Mouse (Mus musculus) midbrain, embryonic 16.5 days (tissue): ENCODE results near the gene Atp8a1. TPM values are rescaled to one million over a fixed set of nuclear protein-coding genes. Genes with fewer than 3 reads are reported as not detected.

ENCODE experiments used
- ATAC-seq: fragments of 200-750 bp; cut with Nextera tagmentation; 2 replicates; pipeline ENCODE4 v1.8.0; 2017; ENCODE audit warnings: moderate TSS enrichment
- H3K27ac ChIP-seq: fragments of 300-500 bp; sonication (generic); 2 replicates; pipeline ENCODE4 v1.5.1; 2014; ENCODE audit warnings: mild to moderate bottlenecking, low read length, mixed read lengths
- H3K27me3 ChIP-seq: fragments of 300-500 bp; sonication (generic); 2 replicates; pipeline ENCODE4 v1.6.1; 2014; ENCODE audit warnings: low read depth, low read length, mixed read lengths; ENCODE audit not compliant: control insufficient read depth, insufficient read depth
- H3K36me3 ChIP-seq: fragments of 300-500 bp; sonication (generic); 2 replicates; pipeline ENCODE4 v1.6.1; 2014; ENCODE audit warnings: mild to moderate bottlenecking, low read length, moderate library complexity, mixed read lengths; ENCODE audit not compliant: control insufficient read depth, insufficient read depth
- H3K4me1 ChIP-seq: fragments of 300-500 bp; sonication (generic); 2 replicates; pipeline ENCODE4 v1.6.1; 2014; ENCODE audit warnings: mild to moderate bottlenecking, low read length, mixed read lengths; ENCODE audit not compliant: control insufficient read depth, insufficient read depth
- H3K4me2 ChIP-seq: fragments of 300-500 bp; sonication (generic); 2 replicates; pipeline ENCODE4 v1.6.1; 2014; ENCODE audit warnings: mild to moderate bottlenecking, low read length, mixed read lengths
- H3K4me3 ChIP-seq: fragments of 300-500 bp; sonication (generic); 2 replicates; pipeline ENCODE4 v1.5.1; 2014; ENCODE audit warnings: low read depth, mild to moderate bottlenecking, low read length, moderate library complexity, mixed read lengths
- H3K9ac ChIP-seq: fragments of 300-500 bp; sonication (generic); 2 replicates; pipeline ENCODE4 v1.6.1; 2014; ENCODE audit warnings: low read depth, low read length, mixed read lengths
- H3K9me3 ChIP-seq: fragments of 300-500 bp; sonication (generic); replicated peaks from 2 replicates; pipeline ENCODE4 v1.6.1; 2014; ENCODE audit warnings: mild to moderate bottlenecking, low read length, mixed read lengths; ENCODE audit not compliant: control insufficient read depth, poor library complexity, severe bottlenecking
- WGBS: fragments of 180-500 bp; shearing (Covaris S2); extraction: QIAGEN DNeasy Blood & Tissue Kit; methylation state at CpG from one replicate; pipeline ENCODE4 v1.1.7; 2014; 5-methylcytosine and 5-hydroxymethylcytosine counted together
- polyA plus RNA-seq: library from polyadenylated mRNA; unstranded; fragments of >200 nt; fragmentation: Nextera tagmentation; extraction: Ambion mirVana; gene quantifications from 2 replicates; pipeline ENCODE4 v1.2.1, GENCODE M21; 2015

The Atp8a1 gene
- polyA plus RNA-seq, 1 experiment from 2014 or later = 53.6 TPM

- peaks cover 16% of the 10 kb centered on the region for H3K36me3 ChIP-seq
- no peak overlapping the region for H3K4me2 ChIP-seq
- 81% methylated on average over 6 of the region's 6 CpGs for WGBS
- H3K27ac ChIP-seq = no peak overlapping the region
- no peak overlapping the region for H3K4me3 ChIP-seq
- no peak overlapping the region for H3K9ac ChIP-seq
- no peaks in the 10 kb centered on the region for H3K4me1 ChIP-seq
- no peaks in the 10 kb centered on the region for H3K27me3 ChIP-seq
- no peaks in the 10 kb centered on the region for H3K9me3 ChIP-seq
- ATAC-seq = no peak
These were observed 114.1 kb downstream of the Atp8a1 start for GRCm38 (mm10) chr5:67733150-67733549.

GRCm38 (mm10) chr5:67727755-67728154 lies 119.5 kb downstream of the Atp8a1 start:
- 0 out of 2 replicates have a peak, but pooled peaks have one; percentile 5 for ATAC-seq
- Histone ChIP-seq H3K9ac (no peak overlapping the region), H3K36me3 (peaks cover 12% of the 10 kb centered on the region), H3K4me2 (no peak overlapping the region), H3K27ac (no peak overlapping the region), H3K9me3 (no peaks in the 10 kb centered on the region), H3K4me1 (no peaks in the 10 kb centered on the region), H3K4me3 (no peak overlapping the region), H3K27me3 (no peaks in the 10 kb centered on the region)
- WGBS = 13% methylated on average over 2 of the region's 2 CpGs

DNA sequence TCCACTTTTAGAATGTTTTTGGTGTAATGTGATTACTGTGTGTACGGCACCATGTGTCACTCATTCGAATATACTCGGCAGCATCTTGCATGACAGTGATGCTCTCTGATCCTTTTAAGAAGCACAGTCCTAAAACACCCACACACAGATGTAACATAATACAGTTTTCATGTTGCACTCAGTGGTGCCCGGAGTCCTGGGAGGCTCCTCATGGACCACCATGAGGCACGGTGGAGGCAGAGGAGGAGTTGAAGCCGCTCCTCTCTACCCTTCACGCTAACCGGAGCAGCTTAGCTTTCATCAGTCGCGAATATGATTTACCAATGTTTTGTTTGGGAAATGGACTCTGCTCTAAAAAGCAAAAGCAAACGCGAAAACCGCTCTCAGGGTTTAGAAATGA lies 120.4 kb downstream of the Atp8a1 start:
- H3K4me2 ChIP-seq = no peak overlapping the region
- H3K9me3 ChIP-seq = no peaks in the 10 kb centered on the region
- no peak overlapping the region for H3K9ac ChIP-seq
- 89% methylated on average over 13 of the region's 13 CpGs for WGBS
- H3K27ac ChIP-seq = no peak overlapping the region
- H3K36me3 ChIP-seq = peaks cover 12% of the 10 kb centered on the region
- ATAC-seq = no peak
- H3K4me3 ChIP-seq = no peak overlapping the region
- no peaks in the 10 kb centered on the region for H3K27me3 ChIP-seq
- no peaks in the 10 kb centered on the region for H3K4me1 ChIP-seq

DNA sequence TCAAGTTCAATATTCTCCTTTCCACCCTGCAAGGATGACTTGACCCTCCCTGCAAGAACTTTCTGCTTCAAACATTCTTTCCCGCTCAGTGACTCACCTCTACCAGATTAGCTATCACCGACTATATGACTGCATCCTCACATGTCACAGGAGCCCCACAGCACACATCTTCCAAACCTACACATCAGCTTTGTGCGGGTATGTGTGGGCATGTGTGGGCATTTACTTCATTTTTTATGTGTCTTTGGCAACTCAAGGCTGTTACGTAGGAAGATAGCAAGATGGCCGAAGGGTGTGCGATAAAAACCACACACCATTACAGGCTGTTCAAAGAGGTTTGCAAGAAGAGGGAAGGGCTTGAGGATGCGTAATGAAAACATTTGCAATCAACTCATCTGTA lies 145.6 kb downstream of the Atp8a1 start:
- Histone ChIP-seq H3K27me3 (no peaks in the 10 kb centered on the region), H3K9ac (no peak overlapping the region), H3K27ac (no peak overlapping the region), H3K36me3 (peaks cover 9% of the 10 kb centered on the region; the same call in 1 of the 2 replicates), H3K9me3 (no peaks in the 10 kb centered on the region), H3K4me3 (no peak overlapping the region), H3K4me1 (no peaks in the 10 kb centered on the region; the same call in 1 of the 2 replicates), H3K4me2 (no peak overlapping the region)
- WGBS = 95% methylated on average over 7 of the region's 7 CpGs
- no peak for ATAC-seq

DNA sequence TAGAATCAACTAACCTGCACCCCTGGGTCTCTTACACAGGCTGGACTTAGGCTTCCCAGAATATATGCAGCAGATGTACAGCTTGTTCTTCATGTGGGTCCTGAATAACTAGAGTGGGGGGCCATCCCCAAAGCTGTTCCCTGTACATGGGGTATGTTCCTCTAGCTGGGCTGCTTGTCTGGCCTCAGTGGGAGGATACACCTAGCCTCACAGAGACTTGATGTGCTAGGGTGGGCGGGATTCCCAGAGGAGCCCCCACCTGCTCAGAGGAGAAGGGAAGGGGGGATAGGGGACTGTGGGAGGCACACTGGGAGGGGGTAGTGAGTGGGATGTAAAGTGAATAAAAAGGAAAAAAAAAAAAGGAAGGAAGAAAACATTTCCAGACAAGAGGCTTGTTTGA lies 147.8 kb downstream of the Atp8a1 start:
- no peak overlapping the region for H3K4me3 ChIP-seq
- no peak overlapping the region for H3K27ac ChIP-seq
- H3K4me1 ChIP-seq = no peaks in the 10 kb centered on the region; the same call in 1 of the 2 replicates
- H3K27me3 ChIP-seq = no peaks in the 10 kb centered on the region
- H3K9ac ChIP-seq = no peak overlapping the region
- peaks cover 9% of the 10 kb centered on the region; the same call in 1 of the 2 replicates for H3K36me3 ChIP-seq
- ATAC-seq = no peak
- H3K4me2 ChIP-seq = no peak overlapping the region
- no peaks in the 10 kb centered on the region for H3K9me3 ChIP-seq
- 67% methylated on average over 1 of the region's 1 CpGs for WGBS

DNA sequence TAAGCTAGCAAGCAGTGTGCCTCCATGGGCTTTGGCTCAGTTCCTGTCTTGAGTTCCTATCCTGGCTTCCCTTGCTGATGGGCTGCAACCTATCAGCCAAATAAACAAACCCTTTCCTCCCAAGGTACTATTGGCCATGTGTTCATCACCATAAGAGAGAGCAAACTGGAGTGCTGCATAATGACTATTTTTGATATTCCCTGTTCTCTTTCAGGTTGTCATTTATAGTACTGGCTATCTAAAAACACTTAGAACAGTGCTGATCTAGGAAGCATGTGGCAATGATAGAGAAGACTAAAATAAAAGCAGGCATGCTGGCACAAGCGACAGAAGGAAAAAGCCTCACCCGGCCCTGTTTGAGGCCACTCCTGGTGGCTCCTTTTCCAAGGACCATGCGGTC lies 149.1 kb downstream of the Atp8a1 start:
- WGBS = 97% methylated on average over 3 of the region's 3 CpGs
- no peak overlapping the region for H3K4me2 ChIP-seq
- no peak overlapping the region for H3K9ac ChIP-seq
- no peak overlapping the region for H3K27ac ChIP-seq
- no peak overlapping the region for H3K4me3 ChIP-seq
- ATAC-seq = no peak
- H3K9me3 ChIP-seq = no peaks in the 10 kb centered on the region
- peaks cover 6% of the 10 kb centered on the region; the same call in 1 of the 2 replicates for H3K36me3 ChIP-seq
- no peaks in the 10 kb centered on the region for H3K27me3 ChIP-seq
- H3K4me1 ChIP-seq = no peaks in the 10 kb centered on the region; the same call in 1 of the 2 replicates

GRCm38 (mm10) chr5:67696741-67697596 lies 150.3 kb downstream of the Atp8a1 start:
- H3K4me2 ChIP-seq = no peak overlapping the region
- H3K4me3 ChIP-seq = no peak overlapping the region

DNA sequence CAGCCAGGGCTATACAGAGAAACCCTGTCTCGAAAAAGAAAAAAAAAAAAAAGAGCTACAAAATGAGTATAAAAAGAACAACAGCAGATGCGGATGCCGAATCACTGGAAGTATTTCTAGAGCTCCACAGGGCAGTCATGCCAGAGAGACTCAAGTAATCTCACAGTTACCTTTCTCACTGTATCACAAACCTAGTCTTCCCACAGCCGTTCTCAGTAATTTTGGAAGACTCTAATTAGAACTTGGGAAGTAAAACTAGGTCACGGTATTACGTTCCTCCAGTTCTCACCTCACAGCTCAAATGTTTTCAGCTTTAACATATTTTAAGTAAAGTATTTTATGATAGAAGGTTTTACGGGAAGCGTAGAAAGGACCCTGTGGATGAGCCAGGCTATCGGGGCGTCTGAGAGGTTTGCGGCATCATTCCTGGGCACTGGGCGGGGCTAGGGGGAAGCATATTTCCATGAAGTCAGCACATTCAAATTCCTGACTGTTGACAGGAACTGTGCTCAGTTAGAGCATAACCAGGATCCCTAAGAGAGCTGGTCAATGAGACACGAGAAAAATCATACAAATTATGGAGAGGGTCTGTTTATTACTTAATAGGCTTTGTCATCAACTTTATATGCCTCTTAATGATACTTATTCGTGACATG lies 152.1 kb downstream of the Atp8a1 start:
- Histone ChIP-seq H3K27ac (no peak overlapping the region), H3K9me3 (no peaks in the 10 kb centered on the region), H3K36me3 (no peaks in the 10 kb centered on the region), H3K4me2 (no peak overlapping the region), H3K4me1 (no peaks in the 10 kb centered on the region; the same call in 1 of the 2 replicates), H3K27me3 (no peaks in the 10 kb centered on the region), H3K9ac (no peak overlapping the region), H3K4me3 (no peak overlapping the region)
- WGBS = 90% methylated on average over 14 of the region's 14 CpGs
- ATAC-seq = no peak

More at GRCm38 (mm10) chr5:67696741-67697596, 150.3 kb downstream of the Atp8a1 start:
- peak; percentile 79 for ATAC-seq
- Histone ChIP-seq H3K9me3 (no peaks in the 10 kb centered on the region), H3K36me3 (peaks cover 6% of the 10 kb centered on the region; the same call in 1 of the 2 replicates), H3K27me3 (no peaks in the 10 kb centered on the region), H3K27ac (no peak overlapping the region), H3K9ac (no peak overlapping the region), H3K4me1 (no peaks in the 10 kb centered on the region; the same call in 1 of the 2 replicates)
- whole genome bisulfite sequencing = 16% methylated on average over 12 of the region's 12 CpGs

GRCm38 (mm10) chr5:67690336-67690735 lies 156.9 kb downstream of the Atp8a1 start:
- Histone ChIP-seq H3K4me3 (no peak overlapping the region), H3K9me3 (no peaks in the 10 kb centered on the region)
- WGBS = 93% methylated on average over 9 of the region's 9 CpGs

More at GRCm38 (mm10) chr5:67690336-67690735, 156.9 kb downstream of the Atp8a1 start:
- no peaks in the 10 kb centered on the region for H3K27me3 ChIP-seq
- no peaks in the 10 kb centered on the region for H3K4me1 ChIP-seq
- H3K9ac ChIP-seq = no peak overlapping the region
- ATAC-seq = no peak
- 0 out of 2 replicates have a peak, but pooled peaks cover 4% of the 10 kb centered on the region for H3K36me3 ChIP-seq
- no peak overlapping the region for H3K4me2 ChIP-seq
- no peak overlapping the region for H3K27ac ChIP-seq
